Mouse (Mus musculus) mesoderm, embryonic 11.5 days (tissue): ENCODE results near the gene Lamtor1.
"Not testable (repeated sequence)": the region's sequence is repeated elsewhere in the genome, so short reads cannot be mapped to it uniquely, and the experiment has no call there.

Experiments used
- DNase-seq: peaks from one replicate; pipeline ENCODE4 v3.0.0-alpha.2; 2012; ENCODE audit warnings: low read depth, low spot score

The Lamtor1 gene

DNA sequence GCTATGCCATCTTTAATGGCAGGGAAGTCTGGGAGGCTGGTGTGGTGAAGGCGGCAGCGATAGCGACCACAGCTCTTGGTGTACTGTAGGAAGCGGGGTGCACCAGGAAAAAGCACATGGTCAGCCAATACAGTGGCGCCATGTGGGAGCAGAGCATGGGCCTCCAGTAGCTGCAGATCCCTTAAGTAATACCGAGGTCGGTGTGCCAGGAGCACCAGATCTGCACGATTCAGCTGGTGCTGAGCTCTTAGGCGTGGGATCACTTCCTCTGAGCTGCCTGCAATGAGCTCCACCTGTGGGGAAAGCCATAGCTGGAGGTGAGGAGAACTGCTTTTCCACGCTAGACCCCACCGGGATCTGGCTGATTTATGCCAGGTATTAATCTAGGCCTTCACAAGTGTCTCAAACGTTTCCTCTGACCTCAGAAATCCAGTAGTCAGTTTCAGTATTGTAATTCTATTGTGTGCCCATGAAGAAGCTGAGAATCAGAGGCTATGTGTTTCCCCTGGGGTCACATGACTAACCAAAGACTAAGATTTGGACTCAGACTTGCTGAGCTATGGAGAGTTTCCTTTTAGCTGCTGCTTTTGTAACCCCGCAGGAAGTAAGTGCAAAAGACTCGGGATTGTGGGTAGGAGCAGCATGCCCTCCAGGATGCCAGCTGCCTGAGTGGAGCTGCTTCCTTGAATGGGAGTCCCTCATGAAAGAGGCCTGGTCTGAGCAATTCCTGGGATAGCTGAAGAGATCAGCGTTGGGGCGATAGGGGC, 5.2 kb upstream of the Lamtor1 start:
- DNase-seq: no peak

DNA sequence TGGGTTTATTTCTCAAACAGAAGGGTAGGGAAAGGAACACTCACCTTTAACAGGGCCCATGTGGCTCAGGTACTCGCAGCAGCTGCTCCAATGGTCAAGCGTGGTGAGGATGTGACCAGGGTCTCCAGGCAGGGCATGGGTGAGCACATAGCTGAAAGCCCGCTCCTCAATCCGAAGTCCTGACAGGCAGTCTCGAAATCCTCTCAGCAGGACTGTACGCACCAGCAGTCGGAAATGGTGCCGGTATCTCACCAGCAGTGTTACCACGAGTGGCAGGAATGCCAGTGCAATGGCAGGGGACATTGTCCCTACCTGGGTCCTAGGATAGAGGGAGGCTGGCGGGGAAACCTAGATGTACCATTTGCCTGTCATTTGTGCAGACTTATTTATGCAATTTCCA, 3.7 kb upstream of the Lamtor1 start:
- DNase-seq: no peak

DNA sequence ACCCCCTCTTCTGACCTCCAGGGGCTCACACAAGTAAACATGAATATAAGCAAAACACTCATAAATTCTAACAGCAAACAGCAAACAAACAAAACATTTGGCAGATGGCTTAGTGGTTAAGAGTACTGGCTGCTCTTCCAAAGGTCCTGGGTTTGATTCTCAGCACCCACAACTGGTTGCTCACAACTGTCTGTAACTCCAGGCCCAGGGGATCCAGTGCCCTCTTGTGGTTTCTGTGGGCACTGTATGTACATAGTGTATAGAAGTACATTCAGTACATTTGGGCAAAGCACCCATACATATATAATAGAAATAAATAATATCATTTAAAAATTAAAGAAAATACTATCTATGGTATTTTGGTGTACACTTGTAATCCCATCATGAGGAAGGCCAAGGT, 2.9 kb upstream of the Lamtor1 start:
- no peak for DNase-seq

DNA sequence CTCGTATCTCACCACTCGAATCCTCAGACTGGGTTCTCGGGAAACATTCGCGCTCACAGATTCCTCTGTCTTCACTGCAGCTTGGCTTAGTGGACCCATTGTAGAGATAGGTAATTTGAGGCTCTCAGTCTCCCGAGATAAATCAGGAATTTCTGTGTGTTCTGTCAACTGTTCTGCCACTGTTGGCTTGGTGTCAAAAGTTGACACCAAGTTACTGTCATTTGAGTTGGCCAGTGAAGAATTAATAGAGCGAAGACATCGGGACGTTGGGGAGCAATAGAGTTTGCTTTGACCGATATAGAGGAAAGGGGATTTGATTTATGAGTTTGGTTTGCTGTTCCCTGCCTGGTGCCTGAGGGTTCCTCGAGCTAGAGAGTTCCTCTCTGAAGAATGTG, 580 bp downstream of the Lamtor1 start, which contains the start of gene Tomt:
Gene Tomt, minus strand, starts transcription at position 73 of the 395 bp plus-strand sequence.
- no peak for DNase-seq

DNA sequence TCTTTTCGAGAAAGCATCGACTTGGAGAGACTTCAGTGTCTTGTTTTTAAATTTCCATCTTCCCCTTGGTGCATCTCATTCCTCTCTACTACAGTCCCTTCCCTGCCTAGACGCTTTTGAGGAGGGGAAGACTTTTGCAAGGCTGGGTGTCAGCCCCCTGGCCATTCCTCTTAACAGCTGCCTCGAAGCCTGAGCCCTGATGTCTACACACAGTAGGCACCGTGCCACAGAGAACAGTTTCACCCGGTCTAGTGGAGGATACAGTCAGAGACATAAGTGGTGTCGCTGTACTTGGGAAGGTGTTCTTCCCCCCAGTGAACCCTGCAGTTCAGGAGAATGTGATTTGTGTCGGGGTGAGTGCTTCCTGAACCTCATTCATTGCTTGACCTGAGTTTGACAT, 992 bp downstream of the Lamtor1 start:
- no peak for DNase-seq

DNA sequence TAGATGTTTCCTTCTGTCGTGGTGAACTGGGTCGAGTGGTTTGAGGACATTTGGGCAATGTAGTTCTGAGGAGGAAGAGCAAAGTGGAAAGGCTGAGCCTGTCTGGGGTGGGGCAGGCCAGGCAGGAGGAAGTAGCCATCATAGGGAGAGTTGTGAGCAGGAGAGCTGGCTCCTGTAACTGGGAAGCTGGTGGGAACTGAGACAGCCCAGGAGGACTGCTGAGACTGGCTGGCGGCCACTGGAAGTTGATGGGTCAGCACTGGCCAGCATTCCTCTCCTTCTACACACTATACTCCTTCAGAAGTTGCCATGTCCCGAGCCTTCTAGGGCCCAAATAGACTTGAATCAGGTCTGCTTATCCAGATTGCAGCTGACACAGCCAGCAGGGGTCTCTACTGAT, 2.7 kb downstream of the Lamtor1 start:
- DNase-seq: no peak

DNA sequence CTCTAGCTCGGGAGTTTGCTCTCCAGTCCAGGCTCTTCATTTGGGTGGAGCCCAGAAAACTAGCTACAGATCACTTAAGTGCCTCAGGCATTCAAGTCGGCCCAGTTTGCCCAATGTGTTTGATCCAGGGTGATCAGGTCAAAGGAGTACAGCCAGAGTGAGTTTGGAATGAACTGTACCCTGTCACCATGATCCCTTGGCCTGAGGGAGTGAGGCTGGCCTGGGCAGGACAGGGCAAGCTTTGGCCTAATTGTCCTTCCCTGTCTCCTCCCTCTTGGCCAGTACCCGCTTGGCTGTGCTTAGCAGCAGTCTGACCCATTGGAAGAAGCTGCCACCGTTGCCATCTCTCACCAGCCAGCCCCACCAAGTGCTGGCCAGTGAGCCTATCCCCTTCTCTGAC, 4.4 kb downstream of the Lamtor1 start:
- no peak for DNase-seq

DNA sequence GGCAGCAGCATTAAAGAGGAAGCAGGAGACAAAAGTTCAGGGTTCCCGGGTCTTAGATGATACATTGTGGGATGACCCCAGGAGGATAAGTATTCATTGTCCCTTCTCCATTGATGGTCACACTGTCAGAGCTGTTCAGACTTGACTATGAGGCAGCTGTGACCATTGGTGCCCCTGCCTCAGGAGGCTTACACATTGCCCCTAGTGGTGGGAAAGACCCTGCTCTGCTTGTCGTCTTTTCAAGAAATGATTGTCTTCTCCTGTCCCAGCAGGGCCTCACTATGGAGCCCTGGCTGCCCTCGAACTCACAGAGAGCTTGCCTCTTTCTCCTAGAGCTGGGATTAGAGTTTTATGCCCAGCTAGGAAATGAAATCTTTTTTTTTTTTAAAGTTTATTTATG, 6.3 kb downstream of the Lamtor1 start:
- peak; percentile 22 for DNase-seq

DNA sequence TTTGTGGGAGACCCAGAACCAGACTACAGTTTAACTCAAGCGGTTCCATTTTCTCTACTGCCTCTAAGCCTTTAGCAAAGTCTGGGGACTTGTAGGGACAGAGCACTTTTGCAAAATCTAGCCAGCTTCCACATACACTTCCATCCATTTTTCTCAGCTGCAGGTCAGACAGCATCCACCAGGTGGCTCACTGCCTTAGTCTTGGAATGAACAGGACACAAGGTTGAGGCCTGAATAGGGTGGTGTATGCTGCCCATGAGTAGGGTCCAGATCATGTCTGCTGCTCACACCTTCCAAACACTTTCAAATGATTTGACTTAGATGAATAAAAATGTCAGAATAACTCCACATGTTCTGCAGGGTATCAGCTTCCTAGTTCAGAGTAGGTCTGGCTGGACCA, 12.4 kb downstream of the Lamtor1 start:
- peak; percentile 66 for DNase-seq

DNA sequence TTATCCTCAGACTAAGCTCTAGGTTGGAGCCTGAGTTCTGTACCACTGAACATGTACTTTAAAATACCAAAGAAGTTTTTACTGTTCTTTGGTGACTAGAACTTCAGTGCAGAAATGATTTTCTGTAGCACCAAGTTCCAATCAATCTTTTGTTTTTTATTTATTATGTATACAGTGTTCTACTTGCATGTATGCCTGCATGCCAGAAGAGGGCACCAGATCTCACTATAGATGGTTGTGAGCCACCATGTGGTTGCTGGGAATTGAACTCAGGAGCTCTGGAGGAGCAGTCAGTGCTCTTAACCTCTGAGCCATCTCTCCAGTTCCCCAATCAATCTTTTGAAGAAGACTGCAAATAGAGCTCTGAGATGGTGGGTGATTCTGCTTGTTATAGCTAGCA, 20.2 kb downstream of the Lamtor1 start:
- not testable (repeated sequence) for DNase-seq

DNA sequence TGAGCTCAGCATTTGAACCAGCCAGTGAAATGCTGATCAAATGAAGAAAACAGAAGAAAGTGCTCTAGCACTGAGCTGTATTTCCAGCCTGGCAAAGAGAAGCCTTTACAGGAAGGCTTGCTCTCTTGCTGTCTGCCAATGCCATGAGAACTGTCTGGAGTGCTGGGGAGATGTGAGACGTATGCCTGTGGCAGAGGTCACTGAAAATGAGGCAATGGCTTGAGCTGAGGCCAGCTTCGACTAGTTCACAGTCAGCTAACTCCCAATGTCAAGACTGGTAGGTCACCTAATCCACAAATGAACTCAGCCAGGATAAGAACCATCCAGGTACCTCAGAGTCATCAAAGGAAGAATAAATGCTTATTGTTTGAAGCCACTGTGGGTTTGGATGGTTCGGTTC, 22.4 kb downstream of the Lamtor1 start:
- no peak for DNase-seq

DNA sequence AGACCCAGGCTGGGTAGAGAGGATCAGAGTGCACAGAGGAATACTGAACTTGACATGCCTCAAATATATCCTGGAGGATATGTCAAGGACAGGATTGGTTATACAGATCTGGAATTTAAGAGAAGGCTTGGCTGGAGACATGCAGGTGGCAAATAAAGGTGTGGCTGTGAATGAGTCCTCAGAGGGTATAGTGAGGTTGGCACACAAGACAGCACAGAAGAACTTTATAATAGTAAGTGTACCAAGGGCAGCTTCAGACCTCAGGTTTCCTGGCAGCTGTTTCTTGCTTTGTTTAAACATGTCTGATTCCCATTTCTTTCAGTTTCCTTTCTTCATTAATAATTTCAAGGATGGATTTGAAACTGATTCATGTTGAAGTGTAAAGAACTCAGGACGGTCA, 26.8 kb downstream of the Lamtor1 start:
- no peak for DNase-seq

DNA sequence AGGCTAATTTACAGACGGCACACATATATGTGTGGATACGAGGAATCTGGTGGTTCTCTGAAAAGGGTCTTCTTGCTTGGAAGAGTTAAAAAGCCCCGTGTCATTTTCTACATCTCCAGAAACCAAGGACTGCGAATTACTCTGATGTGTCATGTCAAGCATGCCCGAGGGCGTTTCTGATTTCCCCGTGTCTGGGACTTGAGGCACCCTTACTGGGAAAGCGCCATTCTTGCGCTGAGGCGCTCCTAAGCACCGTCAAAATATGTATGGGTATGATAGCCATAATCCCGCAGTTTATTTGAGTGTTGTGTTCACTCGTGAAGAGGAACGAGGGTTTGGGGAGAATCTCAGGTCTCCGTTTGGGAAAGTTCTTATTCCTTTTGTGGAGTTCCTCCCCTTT, 27.6 kb downstream of the Lamtor1 start:
- DNase-seq: peak; percentile 37

DNA sequence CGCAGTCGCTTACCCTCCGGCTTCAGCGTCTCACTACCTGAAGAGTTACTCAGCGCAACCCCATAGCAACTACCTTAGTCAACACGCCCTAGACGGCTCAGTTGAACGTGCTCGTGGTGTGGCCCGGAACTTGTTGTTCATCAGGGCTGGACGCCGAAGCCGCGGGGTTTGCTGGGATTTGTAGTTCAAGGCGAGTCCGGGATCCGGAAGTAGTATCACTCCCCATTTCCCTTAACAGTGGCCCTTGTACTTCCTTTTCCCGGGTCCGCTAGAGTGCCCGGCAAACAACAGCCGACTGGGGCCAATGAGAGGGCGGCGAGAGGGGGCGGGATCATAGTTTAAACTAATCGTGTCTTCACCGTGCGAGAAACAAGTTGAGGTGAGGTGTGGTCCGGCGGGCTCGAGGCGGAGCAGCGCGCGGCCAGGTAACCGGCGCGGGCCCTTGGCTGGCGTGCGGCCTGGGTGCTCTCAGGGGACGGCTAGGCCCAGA, 28.1 kb downstream of the Lamtor1 start, which contains the start of the genes Lrrc51 and Numa1:
Gene Lrrc51, minus strand, starts transcription at position 145 of the 490 bp plus-strand sequence.
Gene Numa1, plus strand, starts transcription at position 361 of the 490 bp plus-strand sequence.
- DNase-seq: peak; percentile 96

DNA sequence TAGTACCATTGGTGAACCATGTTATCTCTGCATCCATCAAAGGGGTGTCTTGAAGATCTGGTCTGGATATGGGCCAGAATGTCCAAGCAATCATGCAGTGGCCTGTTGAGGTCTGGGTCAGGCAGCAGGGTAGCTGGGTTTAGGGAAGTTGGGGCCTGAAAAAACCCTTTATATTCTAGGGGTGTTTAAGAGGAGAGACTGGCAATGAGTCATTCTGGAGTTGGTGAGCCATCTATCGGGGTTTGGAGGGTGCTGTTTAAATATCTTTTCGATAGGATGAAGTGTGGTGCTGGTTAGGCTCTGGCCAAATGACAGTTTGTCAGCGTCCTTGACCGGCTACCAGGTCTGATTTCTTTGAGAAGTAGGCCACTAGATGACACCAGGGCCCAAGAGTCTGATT, 30.3 kb downstream of the Lamtor1 start:
- DNase-seq: no peak

DNA sequence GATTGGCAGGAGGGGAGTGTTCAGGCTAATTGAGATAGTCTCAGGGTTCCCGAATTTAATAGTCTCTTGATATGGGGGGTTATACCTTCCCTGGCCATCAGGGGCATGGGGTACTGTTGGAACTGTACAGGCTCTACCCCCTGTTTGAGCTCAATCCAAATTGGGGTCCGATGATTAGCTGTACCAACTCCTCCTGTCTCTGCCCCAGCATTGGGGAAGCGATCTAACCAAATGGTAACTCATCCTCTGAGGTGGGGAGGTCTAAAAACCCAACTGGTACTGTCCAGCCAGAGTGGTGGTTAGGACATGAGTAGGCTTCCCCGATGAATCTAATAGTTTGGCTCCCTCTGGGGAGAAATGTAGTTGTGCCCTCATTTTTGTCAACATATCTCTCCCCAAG, 31.3 kb downstream of the Lamtor1 start:
- DNase-seq: no peak

DNA sequence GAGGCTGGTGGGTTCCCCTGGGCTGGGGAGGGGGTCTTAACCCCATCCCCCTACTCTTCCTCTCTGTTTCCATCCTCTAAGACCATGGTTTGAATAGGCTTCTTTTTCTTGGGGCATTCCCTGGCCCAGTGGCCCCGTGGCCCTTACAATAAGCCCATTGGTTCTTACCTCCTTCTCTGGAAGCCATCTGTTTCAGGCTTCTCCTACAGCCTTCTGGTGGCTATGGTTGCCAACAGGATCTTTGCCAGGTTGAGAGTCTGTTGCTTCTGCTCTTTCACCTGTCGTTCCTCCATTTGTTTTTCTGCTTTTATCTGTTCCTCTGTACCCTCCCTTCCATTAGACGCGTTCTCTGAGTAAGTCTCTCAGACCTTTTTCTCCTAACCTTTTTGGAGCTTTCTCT, 31.9 kb downstream of the Lamtor1 start:
- no peak for DNase-seq

DNA sequence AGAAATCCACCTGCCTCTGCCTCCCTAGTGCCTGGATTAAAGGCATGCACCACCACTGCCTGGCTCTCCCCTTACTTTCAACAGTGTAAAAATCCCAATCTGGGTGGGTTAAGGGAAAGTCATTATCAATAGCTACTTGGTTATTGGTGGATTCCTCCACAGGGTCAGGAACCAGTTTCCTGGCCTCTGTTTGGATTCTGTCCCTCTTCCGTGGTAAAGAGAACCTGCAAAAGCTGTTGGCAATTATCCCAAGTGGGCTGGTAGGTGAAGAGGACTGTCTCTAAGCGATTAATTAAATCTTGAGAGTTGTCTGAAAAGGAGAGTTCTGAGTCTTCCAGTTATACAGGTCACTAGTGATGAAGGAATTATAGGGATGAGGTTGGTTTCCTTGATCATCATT, 32.6 kb downstream of the Lamtor1 start:
- no peak for DNase-seq

DNA sequence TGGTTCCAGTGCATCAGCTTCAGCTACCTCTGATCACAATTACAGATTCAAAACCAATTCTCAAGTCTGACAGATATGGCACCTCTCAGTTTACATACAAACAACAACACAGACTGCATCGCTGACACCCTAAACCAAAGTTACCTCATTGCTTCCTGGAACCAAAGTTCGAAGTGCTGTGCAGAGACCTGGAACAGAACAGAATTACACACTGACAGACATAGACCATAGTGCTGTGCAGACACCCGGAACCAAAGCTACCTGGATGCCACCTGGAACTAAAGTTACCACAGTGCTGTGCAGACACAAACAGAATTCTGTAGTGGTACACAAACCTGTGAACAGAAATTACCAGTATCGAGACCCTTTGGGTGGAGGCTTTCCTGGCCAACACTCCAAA, 34.1 kb downstream of the Lamtor1 start:
- DNase-seq: no peak

DNA sequence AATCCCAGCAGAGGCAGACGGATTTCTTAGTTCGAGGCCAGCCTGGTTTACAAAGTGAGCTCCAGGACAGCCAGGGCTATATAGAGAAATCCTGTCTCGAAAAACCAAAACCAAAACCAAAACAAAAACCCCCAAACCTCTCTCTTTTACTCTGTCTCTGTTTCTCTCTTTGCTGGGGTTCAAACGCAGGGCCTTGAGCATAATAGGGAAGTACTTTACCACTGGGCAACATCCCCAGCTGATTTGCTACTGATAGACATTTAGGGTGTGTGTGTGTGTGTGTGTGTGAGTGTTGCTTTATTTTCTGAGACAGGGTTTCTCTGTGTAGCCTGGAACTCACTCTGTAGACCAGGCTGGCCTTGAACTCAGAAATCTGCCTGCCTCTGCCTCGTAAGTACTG, 43.3 kb downstream of the Lamtor1 start:
- DNase-seq: not testable (repeated sequence)

DNA sequence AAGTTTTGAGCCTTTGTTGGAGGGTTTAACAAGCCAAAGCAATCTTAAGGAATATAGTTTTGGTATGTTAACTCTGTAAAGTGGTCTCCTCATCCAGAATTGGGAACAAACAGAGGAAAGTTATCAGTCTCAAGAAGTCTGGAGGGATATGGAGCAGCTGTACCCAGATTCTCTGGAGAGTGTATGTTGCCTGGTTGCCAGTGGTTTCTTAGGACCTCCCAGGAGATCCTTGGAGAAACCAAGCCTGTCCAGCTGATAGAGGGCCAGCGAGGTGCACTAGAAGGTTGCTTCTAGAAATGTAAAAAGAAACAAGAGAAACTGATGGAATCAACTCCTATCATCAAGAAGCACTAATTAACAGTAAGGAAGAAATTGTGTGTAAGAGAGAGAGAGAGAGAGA, 45.9 kb downstream of the Lamtor1 start:
- no peak for DNase-seq

DNA sequence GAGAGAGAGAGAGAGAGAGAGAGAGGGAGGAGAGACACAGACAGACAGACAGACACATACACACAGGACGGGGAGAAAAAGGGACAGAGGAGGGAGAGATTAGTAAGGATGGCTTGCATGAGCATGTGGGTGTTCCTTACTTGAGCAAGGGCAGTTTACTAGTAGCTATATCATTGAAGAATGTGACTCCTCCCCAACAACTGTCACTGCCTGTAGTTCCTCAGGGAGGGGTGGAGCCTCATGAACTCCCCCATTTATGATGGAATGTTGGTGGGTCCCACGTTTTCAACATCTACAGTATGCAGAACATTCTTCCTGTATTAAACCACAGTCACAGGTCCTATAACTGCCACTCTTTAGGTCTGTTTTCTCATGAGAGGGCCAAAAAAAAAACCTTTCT, 46.4 kb downstream of the Lamtor1 start:
- no peak for DNase-seq

DNA sequence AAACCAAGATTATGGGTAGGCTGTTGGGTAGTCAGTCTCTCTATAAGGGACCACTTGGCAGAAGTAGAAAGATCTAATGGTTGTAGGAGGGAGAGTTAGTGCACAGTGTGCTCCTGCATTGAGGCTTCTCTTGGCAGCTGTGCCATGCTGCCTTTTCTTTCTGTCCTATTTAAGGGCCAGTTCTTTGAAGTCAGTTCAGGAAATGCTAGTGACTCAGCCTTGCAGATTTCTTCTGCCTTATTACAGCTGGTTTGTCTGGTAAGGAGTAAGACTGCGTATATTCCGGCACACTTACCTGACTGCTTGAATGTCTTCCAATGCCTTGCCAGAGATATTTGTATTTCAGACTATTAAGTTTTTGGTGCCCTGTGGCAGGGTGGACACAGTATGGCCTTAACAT, 48.5 kb downstream of the Lamtor1 start:
- DNase-seq: no peak

DNA sequence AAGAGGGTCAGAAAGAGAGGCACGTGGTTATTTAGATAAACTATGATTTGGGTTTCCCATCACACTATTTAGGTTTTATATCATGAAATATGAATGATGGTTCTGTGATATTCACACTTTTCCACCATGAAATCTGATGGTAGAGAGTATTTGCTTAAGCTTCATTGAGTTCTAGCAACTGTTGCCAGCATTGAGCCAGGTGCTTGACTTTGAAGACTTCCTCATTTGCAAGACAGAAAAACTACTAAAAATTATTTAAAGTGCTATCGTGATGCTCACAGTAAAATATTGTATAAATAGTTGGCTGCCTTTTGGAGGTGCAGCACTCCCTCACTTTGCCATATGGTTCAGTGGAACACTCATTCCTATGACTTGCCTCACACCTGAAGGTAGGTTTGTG, 49.6 kb downstream of the Lamtor1 start:
- no peak for DNase-seq
